Mouse (Mus musculus): ENCODE results near the gene Ccdc42.
A peak's percentile ranks its signal among the peaks of the same experiment; 100 is the strongest.

Ccdc42 gene

GRCm38 (mm10) chr11:68586721-68587120 is at the start of gene Ccdc42:
TSS of gene Ccdc42 (plus strand) at chr11:68587021.
- DNase-seq, result no peak

GRCm38 (mm10) chr11:68539621-68540020 is 47.2 kb upstream of the Ccdc42 start:
- no peak for DNase-seq

- DNase-seq, result peak; percentile 31
Measured at GRCm38 (mm10) chr11:68544554-68544953, 42.3 kb upstream of the Ccdc42 start.

- peak; percentile 24 for DNase-seq
Measured at GRCm38 (mm10) chr11:68545172-68545571, 41.6 kb upstream of the Ccdc42 start.

GRCm38 (mm10) chr11:68545682-68546222 is 41.1 kb upstream of the Ccdc42 start:
- DNase-seq, result no peak

- no peak for DNase-seq
Measured at GRCm38 (mm10) chr11:68547484-68547883, 39.3 kb upstream of the Ccdc42 start.

GRCm38 (mm10) chr11:68549597-68549996 is 37.2 kb upstream of the Ccdc42 start:
- DNase-seq, result no peak

- no peak for DNase-seq
Measured at GRCm38 (mm10) chr11:68550358-68550757, 36.5 kb upstream of the Ccdc42 start.

GRCm38 (mm10) chr11:68553981-68554471 is 32.8 kb upstream of the Ccdc42 start:
- peak; percentile 37 for DNase-seq

- DNase-seq, result peak; percentile 85
Measured at GRCm38 (mm10) chr11:68555918-68556584, 30.8 kb upstream of the Ccdc42 start, which contains the start of gene Mfsd6l. TSS of gene Mfsd6l (plus strand) at chr11:68556186.

- DNase-seq, result no peak
Measured at GRCm38 (mm10) chr11:68559546-68559945, 27.3 kb upstream of the Ccdc42 start.

GRCm38 (mm10) chr11:68561957-68562950 is 24.6 kb upstream of the Ccdc42 start:
- no peak for DNase-seq

- no peak for DNase-seq
Measured at GRCm38 (mm10) chr11:68564356-68565031, 22.3 kb upstream of the Ccdc42 start.

GRCm38 (mm10) chr11:68565032-68565429 is 21.8 kb upstream of the Ccdc42 start:
- no peak for DNase-seq

- peak; percentile 72 for DNase-seq
Measured at GRCm38 (mm10) chr11:68566447-68567059, 20.3 kb upstream of the Ccdc42 start.

GRCm38 (mm10) chr11:68570861-68571260 is 16.0 kb upstream of the Ccdc42 start:
- no peak for DNase-seq

- DNase-seq, result no peak
Measured at GRCm38 (mm10) chr11:68577076-68577475, 9.7 kb upstream of the Ccdc42 start.

GRCm38 (mm10) chr11:68579462-68579881 is 7.3 kb upstream of the Ccdc42 start:
- no peak for DNase-seq

GRCm38 (mm10) chr11:68580566-68580965 is 6.3 kb upstream of the Ccdc42 start:
- DNase-seq, result no peak

GRCm38 (mm10) chr11:68583225-68583624 is 3.6 kb upstream of the Ccdc42 start:
- no peak for DNase-seq

GRCm38 (mm10) chr11:68583906-68584480 is 2.8 kb upstream of the Ccdc42 start:
- no peak for DNase-seq

- peak; percentile 27 for DNase-seq
Measured at GRCm38 (mm10) chr11:68585890-68586289, 931 bp upstream of the Ccdc42 start.

Data from kidney, adult 9 months (tissue).